Mouse (Mus musculus) CH12.LX (cell line): ENCODE data around the gene Ankib1.

ENCODE experiments used
- CTCF ChIP-seq, 2 experiments: IDR thresholded peaks in 1 of 2; conservative IDR thresholded peaks in 1 of 2; 2 replicates each; pipeline ENCODE4 v1.5.1; 2011 to 2012; ENCODE audit warnings: low read depth in 2 of 2, low read length in 2 of 2, improper control_type of control experiment in 1 of 2, inconsistent platforms in 1 of 2, mild to moderate bottlenecking in 1 of 2, moderate library complexity in 1 of 2
- EP300 ChIP-seq: IDR thresholded peaks from 2 replicates; pipeline ENCODE4 v1.6.1; 2011; ENCODE audit warnings: low read length, improper control_type of control experiment
- JUND ChIP-seq: conservative IDR thresholded peaks from 2 replicates; pipeline ENCODE4 v1.6.1; 2011; ENCODE audit warnings: low read depth, low read length, improper control_type of control experiment
- MAFK ChIP-seq: IDR thresholded peaks from 2 replicates; pipeline ENCODE4 v1.6.1; 2011; ENCODE audit warnings: low read length, improper control_type of control experiment; ENCODE audit not compliant: insufficient replicate concordance
- MAX ChIP-seq: IDR thresholded peaks from 2 replicates; pipeline ENCODE4 v1.6.1; 2011; ENCODE audit warnings: low read length, improper control_type of control experiment
- MAZ ChIP-seq: IDR thresholded peaks from 2 replicates; pipeline ENCODE4 v1.6.1; 2012; ENCODE audit warnings: low read depth, mild to moderate bottlenecking, inconsistent platforms, low read length, improper control_type of control experiment, moderate library complexity
- MXI1 ChIP-seq: IDR thresholded peaks from 2 replicates; pipeline ENCODE4 v1.6.1; 2011; ENCODE audit warnings: mild to moderate bottlenecking, low read depth, low read length, improper control_type of control experiment
- MYC ChIP-seq: IDR thresholded peaks from 2 replicates; pipeline ENCODE4 v1.6.1; 2011; ENCODE audit warnings: low read depth, mild to moderate bottlenecking, improper control_type of control experiment, low read length
- POLR2A ChIP-seq: IDR thresholded peaks from 2 replicates; pipeline ENCODE4 v1.6.1; 2011; ENCODE audit warnings: low read depth, mild to moderate bottlenecking, improper control_type of control experiment, low read length
- TCF12 ChIP-seq: IDR thresholded peaks from 2 replicates; pipeline ENCODE4 v1.6.1; 2014; ENCODE audit warnings: low read depth, mild to moderate bottlenecking, inconsistent platforms, low read length, improper control_type of control experiment
- ZMIZ1 ChIP-seq: IDR thresholded peaks from 2 replicates; pipeline ENCODE4 v1.6.1; 2012; ENCODE audit warnings: low read depth, mild to moderate bottlenecking, inconsistent platforms, low read length, improper control_type of control experiment

DNA sequence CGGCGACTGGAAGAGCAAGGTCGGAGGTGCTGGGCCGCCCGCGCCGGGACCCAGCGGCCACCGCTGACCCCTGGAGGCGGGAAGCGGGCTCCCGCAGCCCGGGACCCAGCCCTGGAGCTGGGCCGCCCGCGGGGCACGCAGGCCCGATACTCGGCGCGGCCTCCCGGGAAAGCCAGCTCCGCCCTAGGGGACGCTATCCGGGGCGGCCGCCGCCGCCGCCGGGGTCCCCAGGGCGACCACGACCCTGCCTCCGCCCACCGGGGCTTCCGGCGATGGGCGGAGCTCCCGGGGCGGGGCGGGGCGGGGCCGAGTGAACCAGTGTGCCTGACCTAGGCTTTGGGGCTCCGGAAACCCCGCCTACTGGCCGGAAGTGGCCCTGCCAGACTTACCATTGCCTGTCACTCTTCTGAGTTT, 155.0 kb downstream of the Ankib1 start:
- TF ChIP-seq MAFK: no peak
- TF ChIP-seq CTCF (conservative IDR thresholded peaks at IDR 0.05 in 1 of 2, IDR thresholded peaks at IDR 0.05 in 1 of 2; ENCODE audit: low read depth in 2 of 2, low read length in 2 of 2): no peak
- no peak for TF ChIP-seq MAX
- TF ChIP-seq MYC: no peak
- TF ChIP-seq ZMIZ1: peak; percentile 65; the same call in 1 of the 2 replicates
- TF ChIP-seq MXI1: no peak; the same call in 1 of the 2 replicates
- TF ChIP-seq POLR2A: peak; percentile 63; the same call in 1 of the 2 replicates
- TF ChIP-seq JUND: no peak
- no peak for TF ChIP-seq EP300
- peak; percentile 63 for TF ChIP-seq TCF12
- TF ChIP-seq MAZ: no peak
